Mouse (Mus musculus) CH12.LX (cell line): ENCODE measurements around the gene Tdo2. TPM values are rescaled to one million over a fixed set of nuclear protein-coding genes. Genes with fewer than 3 reads are reported as not detected.

Experiments used
- DNase-seq: peaks from one replicate; pipeline ENCODE4 v3.0.0-alpha.2; 2013; ENCODE audit errors: extremely low read depth
- H3K27ac ChIP-seq: 2 replicates; pipeline ENCODE4 v1.5.1; 2012; ENCODE audit warnings: low read depth, mild to moderate bottlenecking, control low read depth, moderate library complexity; ENCODE audit not compliant: insufficient read depth
- H3K27me3 ChIP-seq: replicated peaks from 2 replicates; pipeline ENCODE3; 2012; ENCODE audit warnings: inconsistent platforms
- H3K36me3 ChIP-seq, 2 experiments: replicated peaks in 1 of 2; 2 replicates each; pipeline versions ENCODE3 to v1.6.1; 2012; ENCODE audit warnings: inconsistent platforms in 1 of 2, low read length in 1 of 2, mild to moderate bottlenecking in 1 of 2, mixed read lengths in 1 of 2, moderate library complexity in 1 of 2; ENCODE audit not compliant: control insufficient read depth in 1 of 2, insufficient read depth in 1 of 2
- H3K4me1 ChIP-seq, 2 experiments: 2 replicates each; pipeline ENCODE4 v1.6.1; 2012; ENCODE audit warnings: inconsistent platforms in 1 of 2, moderate library complexity in 1 of 2; ENCODE audit not compliant: insufficient read depth in 2 of 2, control insufficient read depth in 1 of 2
- H3K4me2 ChIP-seq: 2 replicates; pipeline ENCODE4 v1.6.1; 2012; ENCODE audit warnings: low read depth, mild to moderate bottlenecking, control low read depth; ENCODE audit not compliant: poor library complexity, insufficient read depth, severe bottlenecking
- H3K4me3 ChIP-seq, 3 experiments: fragments of 150-350 bp in 1 of 3; sonication (generic) in 1 of 3; replicated peaks in 1 of 3; 2 replicates each; pipeline versions ENCODE3 to v1.5.1; 2011 to 2012; ENCODE audit warnings: low read depth in 2 of 3, low read length in 2 of 3, mild to moderate bottlenecking in 2 of 3, moderate library complexity in 2 of 3, control low read depth in 1 of 3, improper control_type of control experiment in 1 of 3, inconsistent platforms in 1 of 3, mixed read lengths in 1 of 3; ENCODE audit not compliant: poor library complexity in 1 of 3
- H3K79me2 ChIP-seq: replicated peaks from 2 replicates; pipeline ENCODE4 v1.6.1; 2012; ENCODE audit warnings: mild to moderate bottlenecking, moderate library complexity; ENCODE audit not compliant: control insufficient read depth, poor library complexity, insufficient read depth, severe bottlenecking; ENCODE audit errors: extremely low read depth
- H3K9ac ChIP-seq: 2 replicates; pipeline ENCODE4 v1.6.1; 2012; ENCODE audit warnings: low read depth, mild to moderate bottlenecking, control low read depth, moderate library complexity; ENCODE audit not compliant: insufficient read depth
- H3K9me3 ChIP-seq: replicated peaks from 2 replicates; pipeline ENCODE3; 2012; ENCODE audit warnings: low read length, inconsistent platforms, mixed read lengths
- BHLHE40 ChIP-seq: IDR thresholded peaks from 2 replicates; pipeline ENCODE4 v1.6.1; 2011; ENCODE audit warnings: mild to moderate bottlenecking, low read depth, low read length, improper control_type of control experiment
- CHD2 ChIP-seq: IDR thresholded peaks from 2 replicates; pipeline ENCODE4 v1.6.1; 2011; ENCODE audit warnings: low read length, improper control_type of control experiment
- E2F4 ChIP-seq: IDR thresholded peaks from 2 replicates; pipeline ENCODE4 v1.6.1; 2011; ENCODE audit warnings: low read depth, low read length, improper control_type of control experiment; ENCODE audit not compliant: insufficient replicate concordance
- ELF1 ChIP-seq: IDR thresholded peaks from 2 replicates; pipeline ENCODE4 v1.6.1; 2014; ENCODE audit warnings: low read depth, mild to moderate bottlenecking, inconsistent platforms, low read length, improper control_type of control experiment
- GABPA ChIP-seq: IDR thresholded peaks from 2 replicates; pipeline ENCODE4 v1.6.1; 2012; ENCODE audit warnings: low read depth, low read length, improper control_type of control experiment, inconsistent platforms; ENCODE audit not compliant: insufficient replicate concordance
- HCFC1 ChIP-seq: IDR thresholded peaks from 2 replicates; pipeline ENCODE4 v1.6.1; 2012; ENCODE audit warnings: low read depth, mild to moderate bottlenecking, inconsistent platforms, low read length, improper control_type of control experiment
- IRF4 ChIP-seq: IDR thresholded peaks from 2 replicates; pipeline ENCODE4 v1.6.1; 2014; ENCODE audit warnings: low read depth, mild to moderate bottlenecking, inconsistent platforms, low read length, improper control_type of control experiment
- KAT2A ChIP-seq: IDR thresholded peaks from 2 replicates; pipeline ENCODE4 v1.6.1; 2012; ENCODE audit warnings: low read length, improper control_type of control experiment, inconsistent platforms; ENCODE audit not compliant: insufficient replicate concordance
- MAFK ChIP-seq: IDR thresholded peaks from 2 replicates; pipeline ENCODE4 v1.6.1; 2011; ENCODE audit warnings: low read length, improper control_type of control experiment; ENCODE audit not compliant: insufficient replicate concordance
- MAX ChIP-seq: IDR thresholded peaks from 2 replicates; pipeline ENCODE4 v1.6.1; 2011; ENCODE audit warnings: low read length, improper control_type of control experiment
- MAZ ChIP-seq: IDR thresholded peaks from 2 replicates; pipeline ENCODE4 v1.6.1; 2012; ENCODE audit warnings: low read depth, mild to moderate bottlenecking, inconsistent platforms, low read length, improper control_type of control experiment, moderate library complexity
- MEF2A ChIP-seq: IDR thresholded peaks from 2 replicates; pipeline ENCODE4 v1.6.1; 2014; ENCODE audit warnings: low read depth, mild to moderate bottlenecking, inconsistent platforms, low read length, improper control_type of control experiment, borderline replicate concordance
- MXI1 ChIP-seq: IDR thresholded peaks from 2 replicates; pipeline ENCODE4 v1.6.1; 2011; ENCODE audit warnings: mild to moderate bottlenecking, low read depth, low read length, improper control_type of control experiment
- NELFE ChIP-seq: IDR thresholded peaks from 2 replicates; pipeline ENCODE4 v1.6.1; 2011; ENCODE audit warnings: low read depth, low read length, improper control_type of control experiment
- NRF1 ChIP-seq: IDR thresholded peaks from 2 replicates; pipeline ENCODE4 v1.6.1; 2014; ENCODE audit warnings: low read depth, mild to moderate bottlenecking, inconsistent platforms, low read length, improper control_type of control experiment, moderate library complexity
- RAD21 ChIP-seq: IDR thresholded peaks from 2 replicates; pipeline ENCODE4 v1.6.1; 2011; ENCODE audit warnings: low read depth, mild to moderate bottlenecking, low read length, improper control_type of control experiment, moderate library complexity
- RCOR1 ChIP-seq: conservative IDR thresholded peaks from 2 replicates; pipeline ENCODE4 v1.6.1; 2012; ENCODE audit warnings: low read depth, mild to moderate bottlenecking, inconsistent platforms, low read length, improper control_type of control experiment
- SMC3 ChIP-seq: IDR thresholded peaks from 2 replicates; pipeline ENCODE4 v1.6.1; 2011; ENCODE audit warnings: low read depth, low read length, improper control_type of control experiment
- TBP ChIP-seq: conservative IDR thresholded peaks from 2 replicates; pipeline ENCODE4 v1.6.1; 2011; ENCODE audit warnings: low read depth, low read length, improper control_type of control experiment
- TCF12 ChIP-seq: IDR thresholded peaks from 2 replicates; pipeline ENCODE4 v1.6.1; 2014; ENCODE audit warnings: low read depth, mild to moderate bottlenecking, inconsistent platforms, low read length, improper control_type of control experiment
- UBTF ChIP-seq: IDR thresholded peaks from 2 replicates; pipeline ENCODE4 v1.6.1; 2012; ENCODE audit warnings: low read depth, mild to moderate bottlenecking, inconsistent platforms, low read length, improper control_type of control experiment, moderate library complexity
- ZC3H11A ChIP-seq: IDR thresholded peaks from 2 replicates; pipeline ENCODE4 v1.6.1; 2012; ENCODE audit warnings: low read depth, mild to moderate bottlenecking, inconsistent platforms, low read length, improper control_type of control experiment
- ZMIZ1 ChIP-seq: IDR thresholded peaks from 2 replicates; pipeline ENCODE4 v1.6.1; 2012; ENCODE audit warnings: low read depth, mild to moderate bottlenecking, inconsistent platforms, low read length, improper control_type of control experiment
- ZNF384 ChIP-seq: IDR thresholded peaks from 2 replicates; pipeline ENCODE4 v1.6.1; 2012; ENCODE audit warnings: low read depth, low read length, improper control_type of control experiment, inconsistent platforms
- dilution Hi-C: fragments of 300-500 bp; cut with MboI; formaldehyde crosslinking; loops from 2 replicates; pipeline ENCODE4 v1.14.3; 2020; ENCODE audit warnings: low sequenced_read_pairs; ENCODE audit not compliant: extremely low pct_unique_long_range_greater_than_20kb, extremely low pct_ligation_motif_present
- in situ Hi-C: fragments of 300-500 bp; cut with MboI; formaldehyde crosslinking; loops from 3 replicates; pipeline ENCODE4 v1.14.3; 2019; ENCODE audit warnings: low sequenced_read_pairs, low pct_ligation_motif_present, low pct_unique_long_range_greater_than_20kb, mixed read lengths
- polyA plus RNA-seq: library from polyadenylated mRNA; unstranded; fragments of >175 nt; gene quantifications from 2 replicates; pipeline ENCODE4 v1.2.1, GENCODE M21; 2012; ENCODE audit warnings: low read depth; ENCODE audit not compliant: insufficient read length
- total RNA-seq, 2 experiments: library from RNA; depleted of rRNA; stranded (reverse); fragments of 300-350 nt in 1 of 2; fragments of >200 nt in 1 of 2; gene quantifications; 2 replicates each; pipeline ENCODE4 v1.2.3; 2012 to 2014

The Tdo2 gene
- total and polyA plus RNA-seq, 3 experiments, result 0.41 TPM; not detected in 2

GRCm38 (mm10) chr3:81964596-81964995, 11.4 kb downstream of the Tdo2 start:
- DNase-seq, result no peak
- H3K4me2 ChIP-seq, result no peak overlapping the region
- dilution Hi-C loops (no loop called here), in situ Hi-C loops (no loop called here)
- no peaks in the 10 kb centered on the region for H3K4me1 ChIP-seq
- H3K36me3 ChIP-seq, result no peaks in the 10 kb centered on the region
- no peak overlapping the region for H3K4me3 ChIP-seq
- H3K79me2 ChIP-seq, result no peaks in the 10 kb centered on the region
- no peak overlapping the region for H3K9ac ChIP-seq
- no peak for TF ChIP-seq UBTF
- no peak for TF ChIP-seq RCOR1
- TF ChIP-seq TBP, result no peak
- TF ChIP-seq GABPA, result no peak
- no peak for TF ChIP-seq RAD21
- no peak for TF ChIP-seq MAZ
- no peak for TF ChIP-seq SMC3
- TF ChIP-seq HCFC1, result no peak
- no peak for TF ChIP-seq IRF4
- no peak for TF ChIP-seq MAX
- no peak for TF ChIP-seq TCF12
- TF ChIP-seq NELFE, result no peak
- TF ChIP-seq ZC3H11A, result no peak
- TF ChIP-seq BHLHE40, result no peak
- no peak for TF ChIP-seq MEF2A
- TF ChIP-seq ZMIZ1, result no peak
- no peak for TF ChIP-seq ZNF384
- H3K9me3 ChIP-seq, result no peaks in the 10 kb centered on the region
- H3K27ac ChIP-seq, result no peak overlapping the region
- no peaks in the 10 kb centered on the region for H3K27me3 ChIP-seq

GRCm38 (mm10) chr3:81963768-81964167, 12.2 kb downstream of the Tdo2 start:
- dilution Hi-C loops, result no loop called here
- H3K9me3 ChIP-seq, result no peaks in the 10 kb centered on the region
- H3K36me3 ChIP-seq, result no peaks in the 10 kb centered on the region
- H3K4me1 ChIP-seq, result no peaks in the 10 kb centered on the region
- in situ Hi-C loops, result no loop called here
- TF ChIP-seq HCFC1 (no peak), ELF1 (no peak), CHD2 (no peak), MEF2A (no peak), KAT2A (no peak), NRF1 (no peak), RCOR1 (no peak), MXI1 (no peak), E2F4 (no peak), RAD21 (no peak), TBP (no peak), MAFK (no peak), IRF4 (no peak), TCF12 (no peak)
- H3K27me3 ChIP-seq, result no peaks in the 10 kb centered on the region
- H3K4me3 ChIP-seq, result no peak overlapping the region
- no peak overlapping the region for H3K27ac ChIP-seq
- no peak overlapping the region for H3K9ac ChIP-seq
- H3K79me2 ChIP-seq, result no peaks in the 10 kb centered on the region
- no peak overlapping the region for H3K4me2 ChIP-seq
- no peak for DNase-seq
